Mouse (Mus musculus): ENCODE data around the gene Kif5a. TPM values are rescaled to one million over a fixed set of nuclear protein-coding genes. Genes with fewer than 3 reads are reported as not detected.

Kif5a gene
- polyA plus RNA-seq, 1 experiment from 2014 or later, result 120 TPM

GRCm38 (mm10) chr10:127181566-127181965, 81.6 kb downstream of the Kif5a start:
- no peak for ATAC-seq
- no peak overlapping the region for H3K4me3 ChIP-seq (ENCODE audit: low read depth, low read length)
- H3K4me2 ChIP-seq (ENCODE audit: low read length), result no peak overlapping the region
- 65% methylated on average over 6 of the region's 6 CpGs for WGBS
- H3K36me3 ChIP-seq (ENCODE audit: control insufficient read depth, insufficient read depth, low read length), result no peaks in the 10 kb centered on the region
- H3K4me1 ChIP-seq (ENCODE audit: control insufficient read depth, insufficient read depth, low read length), result peaks cover 16% of the 10 kb centered on the region
- no peak overlapping the region for H3K27ac ChIP-seq (ENCODE audit: low read length)
- H3K27me3 ChIP-seq (ENCODE audit: control insufficient read depth, insufficient read depth, low read depth, low read length), result peaks cover 26% of the 10 kb centered on the region
- H3K9ac ChIP-seq (ENCODE audit: low read depth, low read length), result no peak overlapping the region
- no peaks in the 10 kb centered on the region for H3K9me3 ChIP-seq (replicated peaks; ENCODE audit: control insufficient read depth, low read length, poor library complexity, severe bottlenecking)

- Histone ChIP-seq H3K9ac (ENCODE audit: low read depth, low read length) (no peak overlapping the region), H3K4me3 (ENCODE audit: low read depth, low read length) (no peak overlapping the region), H3K4me1 (ENCODE audit: control insufficient read depth, insufficient read depth, low read length) (peaks cover 16% of the 10 kb centered on the region), H3K36me3 (ENCODE audit: control insufficient read depth, insufficient read depth, low read length) (no peaks in the 10 kb centered on the region), H3K4me2 (ENCODE audit: low read length) (no peak overlapping the region), H3K27ac (ENCODE audit: low read length) (no peak overlapping the region), H3K9me3 (replicated peaks; ENCODE audit: control insufficient read depth, low read length, poor library complexity, severe bottlenecking) (no peaks in the 10 kb centered on the region), H3K27me3 (ENCODE audit: control insufficient read depth, insufficient read depth, low read depth, low read length) (peaks cover 35% of the 10 kb centered on the region)
- no peak for ATAC-seq
- 6% methylated on average over 3 of the region's 3 CpGs for WGBS
Observed at GRCm38 (mm10) chr10:127180695-127181047, 82.5 kb downstream of the Kif5a start.

- Histone ChIP-seq H3K4me3 (ENCODE audit: low read depth, low read length) (peak within 1 kb of the TSS; percentile 11; the same call in 1 of the 2 replicates), H3K4me2 (ENCODE audit: low read length) (peak within 1 kb of the TSS; percentile 39), H3K36me3 (ENCODE audit: control insufficient read depth, insufficient read depth, low read length) (no peaks in the 10 kb centered on the region), H3K4me1 (ENCODE audit: control insufficient read depth, insufficient read depth, low read length) (peaks cover 16% of the 10 kb centered on the region), H3K9me3 (replicated peaks; ENCODE audit: control insufficient read depth, low read length, poor library complexity, severe bottlenecking) (no peaks in the 10 kb centered on the region), H3K27me3 (ENCODE audit: control insufficient read depth, insufficient read depth, low read depth, low read length) (peaks cover 37% of the 10 kb centered on the region), H3K9ac (ENCODE audit: low read depth, low read length) (no peak within 1 kb of the TSS), H3K27ac (ENCODE audit: low read length) (no peak within 1 kb of the TSS)
- 2% methylated on average over 34 of the region's 34 CpGs for WGBS
- ATAC-seq, result no peak
Observed at GRCm38 (mm10) chr10:127179871-127180694, 83.1 kb downstream of the Kif5a start, which contains the start of gene Slc26a10. Gene Slc26a10, minus strand, starts transcription at chr10:127180645.

- no peak overlapping the region for H3K27ac ChIP-seq (ENCODE audit: low read length)
- 3% methylated on average over 41 of the region's 41 CpGs for WGBS
- no peaks in the 10 kb centered on the region for H3K9me3 ChIP-seq (replicated peaks; ENCODE audit: control insufficient read depth, low read length, poor library complexity, severe bottlenecking)
- 0 out of 2 replicates have a peak, but pooled peaks have one; percentile 2 for ATAC-seq
- peak overlapping the region; percentile 45 for H3K4me2 ChIP-seq (ENCODE audit: low read length)
- no peak overlapping the region for H3K9ac ChIP-seq (ENCODE audit: low read depth, low read length)
- peak overlapping the region; percentile 16; the same call in 1 of the 2 replicates for H3K4me3 ChIP-seq (ENCODE audit: low read depth, low read length)
- peaks cover 14% of the 10 kb centered on the region for H3K4me1 ChIP-seq (ENCODE audit: control insufficient read depth, insufficient read depth, low read length)
- peaks cover 37% of the 10 kb centered on the region for H3K27me3 ChIP-seq (ENCODE audit: control insufficient read depth, insufficient read depth, low read depth, low read length)
- no peaks in the 10 kb centered on the region; the same call in 1 of the 2 replicates for H3K36me3 ChIP-seq (ENCODE audit: control insufficient read depth, insufficient read depth, low read length)
Observed at GRCm38 (mm10) chr10:127178286-127179027, 84.7 kb downstream of the Kif5a start.

DNA sequence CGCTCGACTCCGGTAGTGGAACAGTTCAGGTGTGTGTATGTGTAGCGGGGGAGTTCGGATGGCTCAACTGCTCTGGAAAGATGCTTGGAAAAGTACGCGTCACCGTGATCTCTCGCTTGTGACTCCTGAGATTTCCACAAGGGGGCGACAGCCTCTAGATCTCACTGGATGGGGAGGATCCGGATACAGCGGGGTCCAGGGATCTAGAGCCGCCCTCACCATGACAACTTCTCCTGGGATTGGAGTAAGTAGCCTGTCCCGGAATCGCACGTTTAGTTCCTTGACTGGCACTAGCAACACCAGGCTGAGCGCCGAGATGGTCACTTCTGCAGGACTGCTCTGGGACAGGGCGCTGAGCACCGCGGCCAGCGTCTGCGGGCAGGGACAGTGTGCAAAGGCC, 85.4 kb downstream of the Kif5a start:
- H3K4me1 ChIP-seq (ENCODE audit: control insufficient read depth, insufficient read depth, low read length), result peaks cover 11% of the 10 kb centered on the region
- H3K4me2 ChIP-seq (ENCODE audit: low read length), result peak overlapping the region; percentile 45

GRCm38 (mm10) chr10:127177235-127177634, 85.9 kb downstream of the Kif5a start:
- 15% methylated on average over 9 of the region's 9 CpGs for WGBS
- Histone ChIP-seq H3K9ac (ENCODE audit: low read depth, low read length) (no peak overlapping the region), H3K36me3 (ENCODE audit: control insufficient read depth, insufficient read depth, low read length) (peaks cover 2% of the 10 kb centered on the region; the same call in 1 of the 2 replicates), H3K9me3 (replicated peaks; ENCODE audit: control insufficient read depth, low read length, poor library complexity, severe bottlenecking) (no peaks in the 10 kb centered on the region), H3K27me3 (ENCODE audit: control insufficient read depth, insufficient read depth, low read depth, low read length) (peaks cover 37% of the 10 kb centered on the region), H3K4me2 (ENCODE audit: low read length) (peak overlapping the region; percentile 45; the same call in 1 of the 2 replicates), H3K27ac (ENCODE audit: low read length) (no peak overlapping the region), H3K4me3 (ENCODE audit: low read depth, low read length) (no peak overlapping the region), H3K4me1 (ENCODE audit: control insufficient read depth, insufficient read depth, low read length) (peaks cover 11% of the 10 kb centered on the region)
- no peak for ATAC-seq

More for the DNA sequence above, 85.4 kb downstream of the Kif5a start:
- WGBS, result under 1% methylated on average over 23 of the region's 23 CpGs
- 0 out of 2 replicates have a peak overlapping the region, but pooled peaks have one; percentile 32 for H3K9ac ChIP-seq (ENCODE audit: low read depth, low read length)
- ATAC-seq, result peak; percentile 55; the same call in 1 of the 2 replicates
- peak overlapping the region; percentile 16 for H3K4me3 ChIP-seq (ENCODE audit: low read depth, low read length)
- no peaks in the 10 kb centered on the region for H3K9me3 ChIP-seq (replicated peaks; ENCODE audit: control insufficient read depth, low read length, poor library complexity, severe bottlenecking)
- H3K36me3 ChIP-seq (ENCODE audit: control insufficient read depth, insufficient read depth, low read length), result no peaks in the 10 kb centered on the region; the same call in 1 of the 2 replicates
- H3K27ac ChIP-seq (ENCODE audit: low read length), result no peak overlapping the region
- H3K27me3 ChIP-seq (ENCODE audit: control insufficient read depth, insufficient read depth, low read depth, low read length), result peaks cover 37% of the 10 kb centered on the region

DNA sequence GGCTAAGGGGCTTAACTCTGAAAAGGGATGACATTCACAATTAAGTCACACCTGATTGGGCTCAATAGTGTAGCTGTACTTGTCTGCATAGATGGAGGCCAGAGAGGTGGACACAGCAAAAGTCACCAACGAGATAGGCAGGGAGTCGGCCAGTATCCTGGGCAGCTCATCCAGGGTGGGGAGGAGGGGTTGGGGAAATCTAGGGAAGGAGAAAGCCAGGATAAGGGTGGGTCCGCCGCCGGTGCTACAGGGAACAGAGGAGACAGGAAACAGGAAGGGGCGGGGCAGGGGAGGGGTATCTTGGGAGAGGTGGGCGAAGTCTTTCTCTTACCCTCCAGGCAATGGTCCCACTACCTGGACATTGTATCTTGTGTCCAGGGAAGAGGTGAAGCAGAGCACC, 86.4 kb downstream of the Kif5a start:
- Histone ChIP-seq H3K4me1 (ENCODE audit: control insufficient read depth, insufficient read depth, low read length) (peaks cover 11% of the 10 kb centered on the region), H3K36me3 (ENCODE audit: control insufficient read depth, insufficient read depth, low read length) (peaks cover 6% of the 10 kb centered on the region; the same call in 1 of the 2 replicates), H3K9ac (ENCODE audit: low read depth, low read length) (no peak overlapping the region), H3K9me3 (replicated peaks; ENCODE audit: control insufficient read depth, low read length, poor library complexity, severe bottlenecking) (no peaks in the 10 kb centered on the region), H3K27ac (ENCODE audit: low read length) (no peak overlapping the region), H3K27me3 (ENCODE audit: control insufficient read depth, insufficient read depth, low read depth, low read length) (peaks cover 41% of the 10 kb centered on the region), H3K4me3 (ENCODE audit: low read depth, low read length) (no peak overlapping the region), H3K4me2 (ENCODE audit: low read length) (no peak overlapping the region)
- WGBS, result 11% methylated on average over 7 of the region's 7 CpGs
- no peak for ATAC-seq

DNA sequence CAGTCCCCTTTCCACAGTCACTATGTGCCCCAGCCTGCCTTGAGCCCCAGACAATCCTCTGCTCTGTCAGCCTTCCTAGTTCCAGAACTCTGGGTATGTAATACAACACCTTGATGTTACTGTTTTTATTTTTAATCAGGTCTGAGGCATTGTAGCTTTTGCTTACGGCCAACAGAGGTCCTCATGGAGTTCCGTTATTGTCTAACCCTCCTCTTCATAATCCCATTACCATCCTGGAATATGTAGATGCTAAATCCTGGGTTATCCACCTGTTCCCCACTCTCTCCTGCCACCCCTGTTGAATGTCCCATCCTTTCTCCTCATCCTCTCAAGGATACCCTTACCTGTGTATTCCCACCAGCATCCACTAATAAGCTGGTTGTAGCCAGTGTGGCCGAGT, 86.9 kb downstream of the Kif5a start:
- H3K36me3 ChIP-seq (ENCODE audit: control insufficient read depth, insufficient read depth, low read length), result peaks cover 10% of the 10 kb centered on the region; the same call in 1 of the 2 replicates
- peaks cover 42% of the 10 kb centered on the region for H3K27me3 ChIP-seq (ENCODE audit: control insufficient read depth, insufficient read depth, low read depth, low read length)
- WGBS, result 44% methylated on average over 3 of the region's 3 CpGs
- no peak overlapping the region for H3K4me2 ChIP-seq (ENCODE audit: low read length)
- H3K27ac ChIP-seq (ENCODE audit: low read length), result no peak overlapping the region
- peaks cover 11% of the 10 kb centered on the region for H3K4me1 ChIP-seq (ENCODE audit: control insufficient read depth, insufficient read depth, low read length)
- no peak overlapping the region for H3K9ac ChIP-seq (ENCODE audit: low read depth, low read length)
- ATAC-seq, result no peak
- H3K9me3 ChIP-seq (replicated peaks; ENCODE audit: control insufficient read depth, low read length, poor library complexity, severe bottlenecking), result no peaks in the 10 kb centered on the region
- H3K4me3 ChIP-seq (ENCODE audit: low read depth, low read length), result no peak overlapping the region
